Mouse (Mus musculus): Measurements from ENCODE around the gene Gm27027.

The Gm27027 gene

DNA sequence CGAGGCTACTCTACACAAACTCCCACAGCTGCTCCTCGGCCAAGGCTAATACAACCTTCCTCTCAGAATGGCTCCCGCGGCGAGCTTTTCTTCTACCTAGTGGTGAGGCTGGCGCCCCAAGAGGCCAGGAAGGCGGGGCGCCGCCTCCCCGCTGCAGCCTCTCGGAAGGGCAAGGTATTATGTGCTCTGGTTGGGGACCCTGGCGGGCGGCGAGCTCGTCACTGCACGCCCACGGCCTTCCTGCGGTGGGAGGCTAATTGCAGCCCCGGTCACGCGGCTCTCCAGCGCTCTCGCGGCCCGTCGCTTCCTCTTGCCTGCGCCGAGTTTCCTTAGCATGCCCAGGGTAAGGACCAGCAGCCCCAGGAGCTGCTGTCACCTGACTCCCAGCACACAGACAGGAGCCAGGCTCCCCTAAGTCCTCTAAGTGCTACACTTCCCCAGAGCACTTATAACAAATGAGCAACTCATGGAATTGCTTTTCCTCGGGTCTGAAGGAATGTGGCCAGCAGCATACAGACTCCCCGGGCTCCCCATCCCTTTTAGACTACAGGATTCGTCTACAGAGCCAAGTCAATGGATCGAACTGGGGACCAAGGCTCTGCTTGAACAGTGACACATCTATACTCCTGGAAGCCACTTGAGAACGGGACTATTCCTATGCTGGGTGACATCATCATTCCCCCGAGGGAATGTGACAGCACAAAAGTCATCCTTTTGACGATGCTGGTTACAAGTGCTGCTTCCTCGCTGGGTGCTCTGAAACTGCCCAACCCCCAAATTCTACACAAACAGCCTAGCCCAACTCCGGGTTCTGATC, 19.5 kb downstream of the Gm27027 start:
- DNase-seq (ENCODE audit: extremely low read depth, low read depth, low spot score), result no peak

DNA sequence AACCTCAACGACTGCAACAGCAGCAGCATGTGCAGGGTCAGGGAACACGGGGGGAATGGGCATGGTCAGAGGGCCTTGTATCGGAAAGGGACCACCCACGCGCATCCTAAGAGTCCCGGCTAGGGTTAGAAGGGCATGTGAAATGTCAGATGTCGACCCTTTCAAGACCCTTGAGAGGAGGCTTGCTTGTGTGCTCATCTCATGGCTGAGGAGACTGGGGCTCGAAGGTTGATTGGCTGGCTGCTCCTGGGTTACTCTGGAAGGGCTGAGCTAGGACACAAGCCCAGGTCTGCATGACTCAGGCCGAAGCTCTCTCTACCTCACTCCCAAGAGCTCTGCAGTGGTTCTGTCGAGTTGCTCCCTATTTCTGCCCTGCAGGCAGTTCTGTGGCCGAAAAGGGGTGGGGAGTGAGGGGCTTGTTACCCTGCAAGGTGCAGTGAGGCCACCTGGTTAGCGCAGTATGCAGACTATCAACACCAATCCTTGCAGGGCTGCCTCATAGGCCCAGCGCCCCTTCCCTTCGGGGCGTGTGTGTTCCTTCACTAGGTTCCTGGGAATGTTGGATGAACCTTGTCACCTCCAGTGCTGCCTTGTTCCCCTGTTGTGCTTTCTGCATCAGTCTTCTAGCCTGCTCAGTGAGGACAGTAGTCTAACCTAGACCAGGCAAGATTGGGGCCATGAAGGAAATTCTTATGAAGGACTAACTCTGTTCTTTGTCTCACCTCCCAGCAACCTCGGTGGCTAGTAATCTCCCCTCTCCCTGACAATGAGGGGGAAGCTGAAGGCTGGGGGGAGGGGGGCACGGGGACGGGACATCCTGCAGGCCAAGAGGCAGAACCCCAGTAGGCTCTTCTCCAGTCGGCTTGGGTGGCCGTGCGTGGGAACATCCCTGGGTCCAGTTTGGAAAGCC, 20.4 kb downstream of the Gm27027 start:
- no peak for DNase-seq (ENCODE audit: extremely low read depth, low read depth, low spot score)

DNA sequence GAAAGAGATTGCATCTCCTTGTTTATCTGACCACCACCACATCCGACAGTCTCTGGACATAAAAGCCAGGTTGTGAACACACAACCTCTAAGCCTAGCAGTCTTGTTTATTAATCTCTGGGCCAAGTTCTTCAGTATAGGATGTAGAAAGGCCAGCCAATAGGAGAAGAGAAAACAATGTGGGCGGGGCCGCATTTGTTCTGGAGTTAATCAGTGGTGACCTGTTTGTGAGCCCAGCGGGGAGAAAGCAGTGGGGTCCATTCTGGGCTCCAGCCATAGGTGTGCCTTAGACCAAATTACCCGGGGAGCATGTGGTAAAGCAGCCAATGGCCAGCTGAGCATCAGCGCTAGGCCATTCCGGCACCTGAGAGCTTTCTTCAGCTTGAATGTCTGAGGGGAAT, 21.1 kb downstream of the Gm27027 start:
- DNase-seq (ENCODE audit: extremely low read depth, low read depth, low spot score), result no peak

DNA sequence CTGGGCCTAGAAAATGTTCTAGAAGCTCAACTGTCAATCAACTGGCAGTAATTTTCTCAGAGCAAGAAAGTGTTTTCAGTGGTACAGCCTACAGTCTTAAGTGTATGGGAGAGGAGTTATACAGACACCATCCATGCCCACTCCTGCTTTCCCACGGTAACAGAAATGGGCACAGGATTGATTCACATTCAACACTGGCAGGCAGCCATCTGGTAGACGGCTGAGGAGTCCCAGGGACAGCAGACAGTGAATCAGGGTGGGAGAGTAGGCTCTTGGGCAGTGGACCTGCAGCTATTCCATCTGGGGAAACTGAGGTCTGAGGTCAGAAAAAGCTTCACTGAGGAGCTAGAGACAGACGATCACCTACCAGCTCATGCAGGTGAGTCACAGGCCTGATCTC, 24.5 kb downstream of the Gm27027 start:
- DNase-seq (ENCODE audit: extremely low read depth, low read depth, low spot score), result no peak

DNA sequence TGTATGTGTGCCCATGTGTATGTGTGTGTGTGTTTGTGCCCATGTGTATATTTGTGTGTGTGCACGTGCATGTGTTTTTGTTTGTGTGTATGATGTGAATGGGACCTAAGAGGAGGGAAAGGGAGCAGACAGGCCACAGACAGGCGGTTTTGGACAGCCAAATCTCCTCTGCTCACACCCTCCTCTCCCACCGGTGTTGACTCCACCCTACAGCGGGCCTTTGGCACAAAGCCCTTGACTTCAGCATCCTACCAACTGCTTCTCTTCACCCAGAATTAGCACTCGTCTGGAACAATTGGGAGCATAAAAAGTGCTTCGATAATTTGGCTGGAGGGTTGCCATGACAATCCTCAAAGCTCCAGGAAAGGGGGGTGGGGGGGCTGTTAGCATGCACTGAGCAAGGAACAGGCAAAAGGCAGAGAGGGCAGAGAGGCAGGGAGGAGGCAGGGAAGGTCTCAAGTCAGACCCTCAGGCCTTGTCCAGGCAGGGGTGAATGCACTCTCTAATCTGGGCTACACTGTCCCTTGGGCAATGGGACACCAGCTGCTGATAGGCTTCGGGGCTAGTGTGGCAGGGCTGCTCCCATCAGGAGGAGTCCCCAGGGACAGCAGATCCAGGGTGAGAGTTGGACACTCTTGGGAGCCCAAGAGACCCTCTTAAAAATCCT, 31.5 kb downstream of the Gm27027 start:
- no peak for DNase-seq (ENCODE audit: extremely low read depth, low read depth, low spot score)

DNA sequence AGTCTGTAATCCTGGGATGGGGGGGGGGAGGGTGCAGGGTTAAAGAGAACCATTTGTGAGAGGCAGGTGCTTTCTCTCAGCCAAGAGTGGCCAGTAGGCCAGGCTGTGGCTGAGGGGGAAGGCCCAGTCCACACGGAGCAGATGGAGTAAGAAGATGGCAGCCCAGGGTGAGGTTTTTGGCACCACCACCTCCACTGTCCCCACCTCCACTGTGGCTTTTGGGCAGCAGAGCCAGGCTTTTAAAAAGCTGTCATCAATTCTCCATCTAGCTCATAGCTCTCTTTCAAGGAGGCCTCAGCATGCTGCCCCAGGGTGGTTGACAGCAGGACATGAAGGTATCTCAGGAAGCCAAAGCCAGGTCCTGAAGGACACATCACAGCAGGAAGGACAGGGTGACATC, 32.4 kb downstream of the Gm27027 start:
- no peak for DNase-seq (ENCODE audit: extremely low read depth, low read depth, low spot score)

DNA sequence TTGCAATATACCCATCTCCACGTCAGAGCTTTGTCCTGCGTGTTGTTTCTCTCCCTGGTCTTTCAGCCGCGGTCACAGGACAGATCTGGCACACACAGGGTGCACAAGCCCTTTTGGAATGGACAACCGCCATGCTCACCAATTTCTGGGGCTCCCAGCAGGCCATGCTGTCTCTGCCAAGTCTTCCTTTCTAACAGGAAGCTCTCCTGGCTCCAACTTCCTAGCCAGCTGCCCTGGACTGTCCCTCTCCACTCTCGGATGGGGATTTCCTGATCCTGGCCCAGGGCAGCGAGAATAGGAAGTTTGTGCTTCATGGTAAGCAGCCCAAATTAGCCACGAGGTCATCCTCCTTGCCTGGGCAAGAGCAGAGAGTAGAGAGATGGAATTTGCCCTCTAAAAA, 34.4 kb downstream of the Gm27027 start:
- no peak for DNase-seq (ENCODE audit: extremely low read depth, low read depth, low spot score)

DNA sequence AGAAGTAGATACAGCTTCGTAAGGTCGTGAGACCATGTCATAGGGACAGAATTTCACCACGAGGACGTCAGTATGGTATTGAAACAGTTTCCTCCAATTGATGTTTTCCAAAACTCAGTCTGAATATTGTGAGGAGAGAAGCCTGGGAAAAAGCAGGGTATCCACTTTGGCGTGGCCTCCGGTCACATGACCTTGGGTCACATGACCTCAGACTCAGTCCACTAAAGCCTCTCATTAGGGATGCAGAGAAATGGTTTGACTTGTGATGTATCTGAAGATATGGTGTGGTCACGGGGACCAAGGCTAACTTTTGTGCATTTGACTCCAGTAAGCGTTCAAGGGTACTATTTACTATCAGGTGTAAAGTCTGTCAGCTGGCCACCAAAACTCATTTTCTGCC, 36.8 kb downstream of the Gm27027 start:
- no peak for DNase-seq (ENCODE audit: extremely low read depth, low read depth, low spot score)

DNA sequence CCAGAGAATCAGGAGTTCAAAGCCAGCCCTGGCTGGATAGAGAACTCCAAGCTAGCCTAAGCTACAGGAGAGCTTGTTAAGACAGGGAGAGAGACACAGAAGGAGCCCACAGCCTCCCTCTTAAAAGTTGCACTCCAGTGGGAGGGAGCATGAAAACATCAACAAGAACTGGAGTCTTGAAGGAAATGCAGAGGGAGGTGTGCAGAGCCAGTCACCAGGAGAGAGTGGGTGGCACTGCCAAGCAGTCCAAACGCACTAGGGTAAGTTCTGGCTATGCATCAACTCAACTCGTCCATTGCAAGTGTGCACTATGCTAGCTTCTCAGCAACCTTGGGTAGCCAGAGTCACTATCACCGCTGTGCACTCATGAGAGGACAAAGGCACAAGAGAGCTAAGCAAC, 37.9 kb downstream of the Gm27027 start:
- no peak for DNase-seq (ENCODE audit: extremely low read depth, low read depth, low spot score)

DNA sequence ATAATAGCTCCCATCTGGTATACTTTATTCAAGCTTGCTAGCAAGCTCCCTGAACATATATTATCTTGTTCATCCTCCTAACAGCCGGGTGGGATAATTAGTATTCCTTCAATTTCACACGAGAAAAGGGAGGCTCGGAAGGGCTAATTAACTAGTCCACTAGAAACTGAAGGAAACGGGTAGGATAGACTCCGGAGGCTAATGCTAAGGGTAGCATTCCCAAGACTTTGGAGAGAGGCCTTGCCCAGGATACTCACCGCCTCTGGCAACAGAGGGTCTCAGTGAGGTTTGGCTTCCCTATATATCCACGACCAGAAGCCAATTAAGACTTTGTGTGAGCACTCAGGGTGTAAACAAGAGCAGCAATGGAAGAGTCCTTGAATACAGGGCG, 38.4 kb downstream of the Gm27027 start:
- DNase-seq (ENCODE audit: extremely low read depth, low read depth, low spot score), result no peak

DNA sequence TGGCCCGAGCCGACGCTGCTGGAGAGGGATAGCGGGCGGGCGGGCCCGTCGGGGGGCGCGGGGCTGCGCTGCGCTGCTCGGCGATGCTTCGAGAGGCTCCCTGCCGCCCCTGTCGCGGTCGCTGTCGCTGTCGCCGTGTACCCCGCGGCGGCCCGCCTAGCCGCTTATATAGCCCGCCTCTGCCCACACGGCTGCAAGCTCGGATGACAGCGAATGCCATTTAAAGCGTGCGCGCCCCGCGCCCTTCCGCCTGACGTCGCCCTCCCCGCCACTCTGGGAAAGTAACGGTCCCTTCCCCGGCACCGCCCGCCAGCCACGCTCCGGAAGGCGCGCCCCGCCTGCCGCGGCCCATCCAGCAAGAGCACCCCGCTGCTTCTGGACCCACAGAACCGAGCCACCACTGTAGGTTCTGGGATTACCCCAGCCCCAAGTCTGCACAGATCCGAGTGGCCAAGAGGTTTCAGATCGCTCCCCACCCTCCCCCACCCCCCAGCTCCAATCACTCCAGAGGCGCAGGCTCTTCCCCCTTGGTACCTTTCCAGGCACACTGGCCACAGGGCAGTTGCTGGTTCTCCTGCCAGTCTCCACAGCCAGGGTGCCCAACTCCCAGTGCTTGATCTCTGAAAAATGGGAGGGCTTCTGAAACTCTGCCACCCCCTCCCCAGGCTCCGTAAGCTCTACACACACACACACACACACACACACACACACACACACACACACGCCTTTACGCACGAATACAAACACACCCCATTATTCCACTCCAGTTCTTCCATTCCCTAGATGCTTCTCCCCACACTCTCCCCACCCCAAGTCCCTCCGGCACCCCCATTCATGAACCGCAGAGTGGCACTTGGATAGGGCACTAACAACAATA, 39.0 kb downstream of the Gm27027 start, which contains the start of gene Gm13889:
Gene Gm13889 (minus strand): TSS at position 294 of the 877 bp plus-strand sequence.
- DNase-seq (ENCODE audit: extremely low read depth, low read depth, low spot score), result no peak

DNA sequence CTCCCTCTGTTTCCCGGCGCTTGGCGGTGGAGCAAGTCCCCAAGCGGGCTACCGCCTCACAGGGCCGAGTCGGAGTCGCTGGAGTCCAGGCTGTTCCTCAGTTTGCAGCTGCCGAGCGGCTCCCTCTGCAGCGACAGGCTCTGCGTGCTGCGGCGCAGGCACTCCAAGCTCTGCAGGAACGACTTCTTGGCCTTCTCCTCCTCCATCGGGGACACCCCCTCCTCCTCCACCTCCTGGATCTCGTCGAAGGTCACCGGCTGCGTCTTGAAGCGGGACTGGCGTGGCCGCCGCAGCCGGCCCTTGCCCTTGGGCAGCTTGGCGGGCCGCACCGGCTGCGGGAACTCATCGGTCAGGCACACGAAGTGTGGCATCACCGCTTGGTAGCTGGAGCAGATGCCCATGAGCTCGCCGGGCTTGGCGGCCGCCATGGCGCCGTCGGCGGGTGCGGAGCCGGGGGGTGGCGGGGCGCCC, 39.8 kb downstream of the Gm27027 start:
- no peak for DNase-seq (ENCODE audit: extremely low read depth, low read depth, low spot score)

DNA sequence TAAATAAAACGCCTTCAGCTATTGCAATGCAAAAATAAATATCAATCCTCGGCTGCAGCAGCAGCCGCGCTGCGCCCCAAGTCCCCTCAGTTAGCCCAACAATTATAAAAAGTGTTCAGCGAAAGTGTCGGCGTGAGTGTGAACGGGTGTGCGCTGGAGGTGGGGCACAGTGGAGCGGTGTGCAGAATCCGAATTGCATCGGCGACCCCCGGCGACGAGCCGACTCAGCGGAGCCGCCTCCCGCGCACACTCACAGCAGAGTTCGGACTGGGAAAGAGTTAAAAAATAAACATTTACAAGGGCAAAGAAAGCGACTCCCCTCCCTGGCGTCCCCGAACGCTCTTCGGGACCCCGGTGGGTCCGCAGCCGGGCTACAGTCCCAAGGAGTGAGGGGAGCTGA, 40.3 kb downstream of the Gm27027 start:
- DNase-seq (ENCODE audit: extremely low read depth, low read depth, low spot score), result no peak

DNA sequence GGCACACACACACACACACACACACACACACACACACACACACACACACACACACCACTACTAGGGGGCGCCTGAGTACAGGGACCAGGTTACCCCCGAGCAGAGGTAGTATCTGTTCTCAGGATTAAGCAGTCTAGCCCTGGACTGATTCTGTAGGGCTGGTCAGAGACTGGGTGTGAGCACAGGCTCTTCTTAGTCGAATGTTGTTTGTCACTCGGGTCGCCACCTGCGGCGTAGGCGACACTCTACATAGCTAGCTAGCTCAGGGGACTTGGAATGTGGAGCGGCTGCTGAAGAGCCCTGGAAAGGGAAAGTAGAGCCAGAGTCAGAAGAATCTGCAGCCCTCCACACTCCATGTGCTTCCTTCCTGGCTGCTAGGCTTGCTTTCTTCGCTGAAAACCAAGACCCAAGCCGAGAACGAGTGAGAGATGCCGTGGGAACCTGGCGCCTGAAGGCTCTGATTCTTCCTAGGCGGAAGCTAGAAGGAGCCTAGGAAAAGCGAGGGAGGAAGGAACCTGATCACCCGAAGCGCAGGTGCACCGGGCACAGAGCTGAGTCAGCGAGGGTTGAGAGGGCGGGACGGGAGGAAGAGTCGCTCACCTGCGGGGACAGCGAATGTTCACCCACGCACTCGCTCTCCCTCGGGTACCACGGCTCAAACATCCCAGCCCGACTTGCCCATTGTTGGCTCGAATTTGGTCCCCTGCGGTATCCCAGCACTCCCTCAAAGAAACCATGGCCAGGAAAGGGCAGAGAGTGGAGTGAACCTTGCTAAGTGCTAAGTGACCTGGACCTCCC, 41.2 kb downstream of the Gm27027 start:
- DNase-seq (ENCODE audit: extremely low read depth, low read depth, low spot score), result no peak

DNA sequence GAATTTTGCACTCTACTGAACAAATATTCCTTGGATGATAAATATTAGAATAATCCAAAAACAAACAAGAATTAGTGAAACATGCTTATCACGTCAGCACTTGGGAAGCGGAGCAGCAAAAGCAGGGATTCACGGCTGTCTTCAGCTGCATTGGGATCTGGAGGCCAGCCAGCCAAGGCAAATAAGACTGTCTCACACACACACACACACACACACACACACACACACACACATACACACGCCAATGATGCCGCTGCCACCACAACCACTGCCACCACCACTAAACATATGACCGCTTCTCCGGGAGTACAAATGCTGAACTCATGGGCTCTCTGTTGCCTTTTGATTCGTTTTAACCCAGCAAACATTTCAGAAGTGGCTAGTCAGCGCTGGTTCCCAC, 42.4 kb downstream of the Gm27027 start:
- DNase-seq (ENCODE audit: extremely low read depth, low read depth, low spot score), result no peak

DNA sequence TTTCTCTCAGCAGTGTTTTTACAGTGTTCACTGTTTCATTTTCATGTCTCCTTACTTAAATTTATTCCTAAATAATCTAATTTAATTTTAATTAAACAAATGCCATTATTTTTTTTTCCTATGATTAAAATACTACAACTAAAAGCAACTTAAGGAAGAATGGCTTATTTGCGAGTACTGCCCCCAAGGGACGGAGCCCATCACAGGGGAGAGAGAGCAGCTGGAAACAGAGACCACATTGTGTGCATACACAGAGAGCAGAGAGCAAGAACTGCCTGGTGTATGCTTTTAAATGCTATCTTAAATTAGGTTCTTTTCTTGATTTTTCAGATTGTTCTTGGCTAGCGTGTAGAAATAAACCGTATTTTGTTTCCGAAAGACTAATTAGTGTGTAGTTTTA, 49.2 kb downstream of the Gm27027 start:
- no peak for DNase-seq (ENCODE audit: extremely low read depth, low read depth, low spot score)

DNA sequence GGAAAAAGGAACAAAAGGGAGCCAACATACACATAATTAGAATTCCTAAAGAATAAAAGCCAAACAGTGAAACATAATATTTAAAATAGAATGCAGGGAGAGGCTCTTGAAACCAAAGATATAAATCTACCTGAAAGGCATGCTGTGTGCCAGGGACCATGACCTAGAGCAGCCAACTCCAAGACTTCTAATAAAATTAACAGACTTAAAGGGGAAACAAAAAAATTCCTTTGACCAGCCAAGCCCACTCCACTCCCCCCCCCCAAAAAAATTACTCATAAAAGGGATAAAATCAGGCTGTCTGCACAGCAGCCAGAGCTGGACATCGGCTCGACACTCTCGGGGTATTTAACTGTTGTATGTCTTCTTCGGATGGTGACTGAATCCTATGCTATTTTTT, 51.3 kb downstream of the Gm27027 start:
- no peak for DNase-seq (ENCODE audit: extremely low read depth, low read depth, low spot score)

DNA sequence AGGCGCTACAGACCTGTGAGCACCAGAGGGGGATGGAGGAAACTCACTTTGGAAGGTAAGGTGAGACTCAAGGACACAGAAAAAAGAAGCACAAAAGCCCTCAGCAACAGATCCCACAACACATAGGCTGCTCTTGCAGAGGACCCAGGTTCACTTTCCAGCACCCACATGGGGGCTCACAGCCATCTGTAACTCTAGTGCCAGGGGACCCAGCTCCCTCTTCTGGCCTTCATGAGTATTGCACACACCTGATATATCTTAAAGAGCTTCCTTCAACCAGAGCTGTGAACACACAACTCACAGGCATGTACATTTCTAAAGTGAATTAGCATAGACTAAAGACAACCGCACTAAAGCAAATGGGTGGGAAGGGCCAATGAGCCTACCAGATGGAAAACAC, 52.1 kb downstream of the Gm27027 start:
- DNase-seq (ENCODE audit: extremely low read depth, low read depth, low spot score), result no peak

DNA sequence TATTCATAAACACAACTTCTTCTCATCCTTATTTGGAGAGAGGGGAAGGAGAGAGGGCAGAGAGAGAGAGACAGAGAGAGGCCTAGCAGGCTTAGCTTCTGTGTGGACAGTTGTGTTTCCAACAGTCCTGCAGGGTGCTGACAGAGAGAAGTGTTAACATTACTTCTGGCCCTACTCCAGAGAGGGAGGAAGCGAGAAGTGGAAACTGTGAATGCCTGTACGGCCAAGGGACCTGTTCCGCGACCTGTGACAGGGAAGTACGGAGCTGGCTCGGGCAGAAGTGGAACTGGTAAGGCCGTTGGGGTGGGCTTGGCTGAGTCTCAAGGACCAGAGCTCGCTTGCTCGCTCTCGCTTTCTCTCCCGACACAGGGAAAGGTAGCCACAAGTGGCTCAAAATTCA, 54.5 kb downstream of the Gm27027 start:
- no peak for DNase-seq (ENCODE audit: extremely low read depth, low read depth, low spot score)

DNA sequence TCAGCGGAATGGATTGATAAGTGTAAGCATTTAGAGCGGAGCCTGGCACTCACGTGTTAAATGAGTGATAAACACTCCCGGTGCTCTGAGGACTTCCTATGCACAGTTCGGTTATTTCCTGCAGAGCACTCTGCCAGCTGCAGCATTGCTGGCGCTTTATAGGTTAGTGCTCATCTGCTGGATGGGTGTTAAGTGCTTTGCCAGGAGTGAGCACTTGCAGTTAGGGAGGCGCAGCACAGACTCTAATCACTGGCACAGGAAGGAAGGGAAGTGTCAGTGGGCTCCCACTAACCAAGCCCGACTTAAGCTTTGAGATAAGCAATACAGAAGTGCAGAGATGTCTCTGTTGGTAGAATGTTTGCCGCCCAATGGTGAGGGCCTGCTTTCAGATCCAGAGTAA, 57.6 kb downstream of the Gm27027 start:
- DNase-seq (ENCODE audit: extremely low read depth, low read depth, low spot score), result no peak
